Mouse (Mus musculus) olfactory bulb, adult 2 months (tissue): ENCODE results near the gene Cmtm8.

ENCODE experiments used
- CTCF ChIP-seq: fragments of 200-500 bp; IDR thresholded peaks from 2 replicates; pipeline ENCODE4 v1.5.1; 2012; ENCODE audit warnings: low read depth, mild to moderate bottlenecking, low read length, moderate library complexity; ENCODE audit not compliant: insufficient read depth
- POLR2A ChIP-seq: fragments of 200-500 bp; IDR thresholded peaks from 2 replicates; pipeline ENCODE4 v1.6.1; 2012; ENCODE audit warnings: mild to moderate bottlenecking, low read depth, low read length, moderate library complexity; ENCODE audit not compliant: insufficient read depth

DNA sequence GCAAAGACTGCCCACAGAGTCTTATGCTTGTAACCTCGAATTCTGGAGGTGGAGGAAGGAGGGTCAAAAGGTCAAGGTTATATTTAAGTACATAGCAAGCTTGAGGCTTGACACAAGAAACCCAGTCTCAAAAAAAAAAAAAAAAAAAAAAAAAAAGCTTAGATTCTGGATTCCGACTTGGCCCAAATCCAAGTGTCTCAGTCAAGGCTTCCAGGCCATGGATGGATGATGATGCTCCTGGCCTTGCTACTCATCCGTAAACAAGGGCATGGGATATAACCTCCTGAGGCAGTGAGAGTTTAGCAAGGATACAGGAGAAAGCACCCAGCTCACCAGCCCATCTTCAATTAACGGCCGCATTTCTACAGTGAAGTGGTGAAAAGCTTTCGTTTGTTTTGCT, 69.3 kb downstream of the Cmtm8 start:
- TF ChIP-seq CTCF = no peak
- no peak for TF ChIP-seq POLR2A
